Mouse (Mus musculus): ENCODE data around the gene Lcn12.

Lcn12 gene

GRCm38 (mm10) chr2:25493476-25493961 is at the start of gene Lcn12:
TSS of gene Lcn12 (minus strand) at chr2:25493911.
- DNase-seq (ENCODE audit: low read depth, low spot score): no peak

GRCm38 (mm10) chr2:25541644-25542367 is 48.1 kb upstream of the Lcn12 start:
- DNase-seq (ENCODE audit: low read depth, low spot score): no peak

GRCm38 (mm10) chr2:25540541-25540948 is 46.8 kb upstream of the Lcn12 start:
- DNase-seq (ENCODE audit: low read depth, low spot score): no peak

- no peak for DNase-seq (ENCODE audit: low read depth, low spot score)
These were observed 42.8 kb upstream of the Lcn12 start for GRCm38 (mm10) chr2:25536531-25536930.

GRCm38 (mm10) chr2:25534866-25535182 is 41.1 kb upstream of the Lcn12 start:
- no peak for DNase-seq (ENCODE audit: low read depth, low spot score)

GRCm38 (mm10) chr2:25534178-25534865 is 40.6 kb upstream of the Lcn12 start:
- no peak for DNase-seq (ENCODE audit: low read depth, low spot score)

GRCm38 (mm10) chr2:25533707-25534106 is 40.0 kb upstream of the Lcn12 start:
- DNase-seq (ENCODE audit: low read depth, low spot score): no peak

GRCm38 (mm10) chr2:25526510-25527302 is 33.0 kb upstream of the Lcn12 start:
- no peak for DNase-seq (ENCODE audit: low read depth, low spot score)

- no peak for DNase-seq (ENCODE audit: low read depth, low spot score)
These were observed 16.2 kb upstream of the Lcn12 start for GRCm38 (mm10) chr2:25509912-25510311.

GRCm38 (mm10) chr2:25506964-25507363 is 13.3 kb upstream of the Lcn12 start:
- no peak for DNase-seq (ENCODE audit: low read depth, low spot score)

- no peak for DNase-seq (ENCODE audit: low read depth, low spot score)
These were observed 12.1 kb upstream of the Lcn12 start for GRCm38 (mm10) chr2:25505860-25506259.

- DNase-seq (ENCODE audit: low read depth, low spot score): no peak
These were observed 11.3 kb upstream of the Lcn12 start for GRCm38 (mm10) chr2:25505000-25505399.

- DNase-seq (ENCODE audit: low read depth, low spot score): no peak
These were observed 10.8 kb upstream of the Lcn12 start for GRCm38 (mm10) chr2:25504538-25504937.

- no peak for DNase-seq (ENCODE audit: low read depth, low spot score)
These were observed 9.0 kb upstream of the Lcn12 start for GRCm38 (mm10) chr2:25502726-25503125.

- no peak for DNase-seq (ENCODE audit: low read depth, low spot score)
These were observed 8.1 kb upstream of the Lcn12 start, which contains the start of gene C8g for GRCm38 (mm10) chr2:25501593-25502486. TSS of gene C8g (minus strand) at chr2:25501719.

- DNase-seq (ENCODE audit: low read depth, low spot score): peak; percentile 83
These were observed 7.1 kb upstream of the Lcn12 start, which contains the start of gene Fbxw5 for GRCm38 (mm10) chr2:25500576-25501405. TSS of gene Fbxw5 (plus strand) at chr2:25500750.

GRCm38 (mm10) chr2:25500071-25500575 is 6.4 kb upstream of the Lcn12 start:
- DNase-seq (ENCODE audit: low read depth, low spot score): no peak

- DNase-seq (ENCODE audit: low read depth, low spot score): no peak
These were observed 5.1 kb upstream of the Lcn12 start for GRCm38 (mm10) chr2:25498622-25499478.
